ENCODE assay signal across 30 mouse cellular contexts in genomic region chr9:22452697-22453096, GRCm38 (mm10). TPM values are rescaled to one million over a fixed set of nuclear protein-coding genes. Genes with fewer than 3 reads are reported as not detected.
A peak's percentile ranks its signal among the peaks of the same experiment; 100 is the strongest.
DNase-seq lines count a peak whose midpoint lies in the region; ATAC-seq and TF ChIP-seq lines count a peak whose summit lies in the region.
"Had no signal": no experiment of that assay in that cellular context is flagged by ENCODE, and none has a peak within 500 bp of the region (broad histone marks: within the 10 kb centered on the region; RNA-seq: fewer than 3 reads in every experiment).

No protein-coding gene starts in this region.

- TF ChIP-seq POLR2A in MEL (IDR thresholded peaks at IDR 0.05; ENCODE audit: control insufficient read depth in 1 of 2, insufficient read depth in 1 of 2, low read depth in 1 of 2, low read length in 2 of 2, poor library complexity in 1 of 2) = no peak

- peaks cover 51% of the 10 kb centered on the region for H3K36me3 ChIP-seq in liver, embryonic 11.5 days (ENCODE audit: control insufficient read depth, insufficient read depth, low read length)
- peaks cover 79% of the 10 kb centered on the region for H3K36me3 ChIP-seq in liver, postnatal 0 days (replicated peaks; ENCODE audit: insufficient read depth, low read length)
- peaks cover 94% of the 10 kb centered on the region for H3K36me3 ChIP-seq in G1E (replicated peaks)
- peaks cover 26 to 78% of the 10 kb centered on the region in 2 experiments for H3K36me3 ChIP-seq in MEL (ENCODE audit: control insufficient read depth in 1 of 2, insufficient read depth in 2 of 2, low read length in 2 of 2)
- H3K36me3 ChIP-seq in liver, embryonic 15.5 days (replicated peaks) = peaks cover 97% of the 10 kb centered on the region

- H3K9me3 ChIP-seq in liver, embryonic 11.5 days (ENCODE audit: control insufficient read depth, low read length) = no peaks in the 10 kb centered on the region
- H3K9me3 ChIP-seq in liver, postnatal 0 days (ENCODE audit: low read length) = no peaks in the 10 kb centered on the region
- no peaks in the 10 kb centered on the region for H3K9me3 ChIP-seq in G1E (replicated peaks)
- no peaks in the 10 kb centered on the region for H3K9me3 ChIP-seq in MEL (replicated peaks; ENCODE audit: insufficient read depth, low read length)
- H3K9me3 ChIP-seq in liver, embryonic 15.5 days (replicated peaks) = no peaks in the 10 kb centered on the region
- H3K9me3 ChIP-seq: embryonic facial prominence, embryonic 13.5 days; embryonic facial prominence, embryonic 15.5 days; forebrain, embryonic 10.5 days; forebrain, embryonic 12.5 days had no signal

- TF ChIP-seq EP300 in liver, postnatal 0 days (IDR thresholded peaks at IDR 0.05; ENCODE audit: low read depth) = no peak
- TF ChIP-seq EP300 in MEL (IDR thresholded peaks at IDR 0.05; ENCODE audit: low read depth in 1 of 2, low read length in 2 of 2) = 0 out of 4 replicates have a peak, but pooled peaks of 1 of the 2 experiments have one; percentile 11

- H3K4me2 ChIP-seq in liver, embryonic 11.5 days = 0 out of 2 replicates have a peak overlapping the region, but pooled peaks have one; percentile 32
- H3K4me2 ChIP-seq in liver, postnatal 0 days (ENCODE audit: low read depth, low read length) = no peak overlapping the region
- no peak overlapping the region for H3K4me2 ChIP-seq in liver, embryonic 15.5 days
- H3K4me2 ChIP-seq: embryonic facial prominence, embryonic 13.5 days; embryonic facial prominence, embryonic 15.5 days; forebrain, embryonic 12.5 days had no signal

- no peak for ATAC-seq in liver, embryonic 11.5 days (replicated peaks; ENCODE audit: low FRiP score)
- ATAC-seq in liver, postnatal 0 days = no peak
- no peak for ATAC-seq in G1E (ENCODE audit: extremely low read depth, insufficient number of reproducible peaks, low FRiP score, poor library complexity, severe bottlenecking)
- no peak for ATAC-seq in liver, embryonic 15.5 days (ENCODE audit: insufficient read depth)
- ATAC-seq: forebrain, embryonic 14.5 days; forebrain, embryonic 16.5 days had no signal

- H3K27ac ChIP-seq in liver, embryonic 11.5 days (ENCODE audit: low read depth, low read length) = peak overlapping the region; percentile 83; the same call in 1 of the 2 replicates
- H3K27ac ChIP-seq in liver, postnatal 0 days (ENCODE audit: low read depth) = no peak overlapping the region
- H3K27ac ChIP-seq in MEL (ENCODE audit: control insufficient read depth, low read depth, low read length) = peak overlapping the region; percentile 74
- peak overlapping the region; percentile 66 for H3K27ac ChIP-seq in liver, embryonic 15.5 days (replicated peaks)
- H3K27ac ChIP-seq: embryonic facial prominence, embryonic 13.5 days; embryonic facial prominence, embryonic 15.5 days; forebrain, embryonic 10.5 days; forebrain, embryonic 12.5 days had no signal

- no peaks in the 10 kb centered on the region for H3K27me3 ChIP-seq in liver, embryonic 11.5 days (replicated peaks; ENCODE audit: control insufficient read depth, insufficient read depth, low read length)
- no peaks in the 10 kb centered on the region for H3K27me3 ChIP-seq in liver, postnatal 0 days (ENCODE audit: insufficient read depth, low read length)
- H3K27me3 ChIP-seq in G1E (ENCODE audit: insufficient read depth, low read length) (no peaks in the 10 kb centered on the region), MEL (ENCODE audit: control insufficient read depth in 1 of 2, insufficient read depth in 2 of 2, low read length in 2 of 2) (no peaks in the 10 kb centered on the region)
- no peaks in the 10 kb centered on the region for H3K27me3 ChIP-seq in liver, embryonic 15.5 days
- H3K27me3 ChIP-seq: embryonic facial prominence, embryonic 13.5 days; embryonic facial prominence, embryonic 15.5 days; forebrain, embryonic 12.5 days had no signal

- H3K4me1 ChIP-seq in liver, embryonic 11.5 days (replicated peaks; ENCODE audit: control insufficient read depth, insufficient read depth, low read length) = peaks cover 8% of the 10 kb centered on the region
- H3K4me1 ChIP-seq in liver, postnatal 0 days (ENCODE audit: insufficient read depth) = no peaks in the 10 kb centered on the region
- peaks cover 73% of the 10 kb centered on the region for H3K4me1 ChIP-seq in G1E (ENCODE audit: insufficient read depth, low read depth, low read length)
- H3K4me1 ChIP-seq in MEL (ENCODE audit: control insufficient read depth in 1 of 2, insufficient read depth in 2 of 2, low read length in 2 of 2) = peaks cover 21 to 25% of the 10 kb centered on the region in 2 experiments
- peaks cover 22% of the 10 kb centered on the region for H3K4me1 ChIP-seq in liver, embryonic 15.5 days (replicated peaks)
- H3K4me1 ChIP-seq: embryonic facial prominence, embryonic 13.5 days; embryonic facial prominence, embryonic 15.5 days; forebrain, embryonic 10.5 days; forebrain, embryonic 12.5 days had no signal

- 0 out of 2 replicates have a peak overlapping the region, but pooled peaks have one; percentile 18 for H3K9ac ChIP-seq in liver, embryonic 11.5 days (ENCODE audit: low read depth, low read length)
- no peak overlapping the region for H3K9ac ChIP-seq in liver, postnatal 0 days (replicated peaks)
- H3K9ac ChIP-seq in MEL (ENCODE audit: control insufficient read depth, low read depth, low read length, poor library complexity, severe bottlenecking) = no peak overlapping the region
- no peak overlapping the region for H3K9ac ChIP-seq in liver, embryonic 15.5 days
- H3K9ac ChIP-seq: embryonic facial prominence, embryonic 13.5 days; embryonic facial prominence, embryonic 15.5 days; forebrain, embryonic 12.5 days had no signal

- no peak overlapping the region for H3K4me3 ChIP-seq in liver, embryonic 11.5 days (ENCODE audit: low read depth, low read length)
- no peak overlapping the region for H3K4me3 ChIP-seq in liver, postnatal 0 days (ENCODE audit: low read depth, low read length)
- peak overlapping the region; percentile 39; the same call in 1 of the 2 replicates for H3K4me3 ChIP-seq in G1E (ENCODE audit: low read depth, low read length)
- no peak overlapping the region for H3K4me3 ChIP-seq in MEL (ENCODE audit: control insufficient read depth in 1 of 2, insufficient read depth in 1 of 2, low read depth in 2 of 2, low read length in 2 of 2)
- no peak overlapping the region for H3K4me3 ChIP-seq in liver, embryonic 15.5 days (replicated peaks)
- H3K4me3 ChIP-seq: embryonic facial prominence, embryonic 13.5 days; embryonic facial prominence, embryonic 15.5 days; forebrain, embryonic 10.5 days; forebrain, embryonic 12.5 days had no signal

- DNase-seq in liver, embryonic 11.5 days (ENCODE audit: low spot score) = no peak
- no peak for DNase-seq in liver, postnatal 0 days
- no peak for DNase-seq in G1E (ENCODE audit: low spot score)
- no peak for DNase-seq in MEL (ENCODE audit: low read depth, low spot score)
- DNase-seq in left cerebral cortex, adult 18-20 months (ENCODE audit: low spot score in 2 of 2) = no peak
- DNase-seq in right cerebral cortex, adult 2 months (ENCODE audit: low spot score in 2 of 2) = no peak
- DNase-seq: adrenal gland, adult 2 months; adrenal gland, postnatal 10 days; adrenal gland, postnatal 25 days; cerebellum, adult 11 months; cerebellum, adult 18-20 months; cerebellum, adult 8-10 months; cerebellum, adult 9-11 months; cerebellum, postnatal 14 days; cerebellum, postnatal 36 days; embryo, embryonic 11 days had no signal

- TF ChIP-seq CTCF in liver, postnatal 0 days (IDR thresholded peaks at IDR 0.05; ENCODE audit: low read depth) = no peak
- TF ChIP-seq CTCF in G1E (IDR thresholded peaks at IDR 0.05; ENCODE audit: low read depth, low read length) (no peak), MEL (IDR thresholded peaks at IDR 0.05 in 2 of 3, conservative IDR thresholded peaks at IDR 0.05 in 1 of 3; ENCODE audit: control insufficient read depth in 1 of 3, insufficient read depth in 1 of 3, low read depth in 2 of 3, low read length in 3 of 3, poor library complexity in 1 of 3, severe bottlenecking in 1 of 3) (no peak)

- WGBS in liver, embryonic 11.5 days = 84% methylated on average over 10 of the region's 10 CpGs
- 79% methylated on average over 10 of the region's 10 CpGs for WGBS in liver, postnatal 0 days (ENCODE audit: insufficient replicate concordance)
- WGBS in liver, embryonic 15.5 days (ENCODE audit: insufficient replicate concordance) = 65% methylated on average over 10 of the region's 10 CpGs

- H3K79me2 ChIP-seq in MEL (ENCODE audit: control insufficient read depth, insufficient read depth, low read length, poor library complexity) = no peaks in the 10 kb centered on the region

- no peak for TF ChIP-seq RAD21 in MEL (IDR thresholded peaks at IDR 0.05; ENCODE audit: low read depth, low read length)

RNA-seq across cellular contexts. Expression of gene Gm17545, which starts 1.4 kb away (rescaled TPM):
- polyA plus RNA-seq in liver, embryonic 11.5 days (2014; fragmentation: Nextera tagmentation; extraction: Ambion mirVana) = not detected in 2 replicates
- not detected in 2 replicates for polyA plus RNA-seq in liver, postnatal 0 days (2015; fragmentation: Nextera tagmentation; extraction: Ambion mirVana)
- total RNA-seq in G1E (2014; fragmentation: Nextera tagmentation) (not detected in 2 replicates), G1E (2017) (not detected in 2 replicates), MEL (2012; rRNA removed) (not detected in 2 replicates)
- polyA plus RNA-seq in G1E (2012) (not detected in 2 replicates), MEL (2012; ENCODE audit: insufficient read depth in 1 of 2, insufficient read length in 2 of 2, low read depth in 1 of 2, low replicate concordance in 2 of 2, missing spikeins in 1 of 2) (not detected)
- polyA plus RNA-seq in liver, embryonic 15.5 days (2015; fragmentation: Nextera tagmentation; extraction: Ambion mirVana) = not detected in 2 replicates
- not detected for total RNA-seq in left cerebral cortex, adult 18-20 months (2021)
- total RNA-seq: adrenal gland, adult 2 months; adrenal gland, postnatal 10 days; adrenal gland, postnatal 25 days; adrenal gland, postnatal 4 days; common myeloid progenitor, adult 5-6 weeks; ES-E14 had no signal
- polyA plus RNA-seq: adrenal gland, adult 2 months; brain, embryonic 14.5 days; C2C12; embryonic facial prominence, embryonic 11.5 days; embryonic facial prominence, embryonic 13.5 days; embryonic facial prominence, embryonic 15.5 days; erythroblast, embryonic 14.5 days; forebrain, embryonic 10.5 days; forebrain, embryonic 12.5 days; forebrain, embryonic 14.5 days; forebrain, embryonic 16.5 days had no signal

RNA-seq across cellular contexts. Expression of gene Rp9, which starts 16.8 kb away (rescaled TPM):
- 74.2 and 79.8 TPM in 2 replicates for polyA plus RNA-seq in liver, embryonic 11.5 days (2014; fragmentation: Nextera tagmentation; extraction: Ambion mirVana)
- 42.2 and 47.9 TPM in 2 replicates for polyA plus RNA-seq in liver, postnatal 0 days (2015; fragmentation: Nextera tagmentation; extraction: Ambion mirVana)
- total RNA-seq in G1E (2014; fragmentation: Nextera tagmentation) (119 and 130 TPM in 2 replicates), G1E (2017) (100 and 113 TPM in 2 replicates), MEL (2012; rRNA removed) (334 and 405 TPM in 2 replicates)
- polyA plus RNA-seq in G1E (2012) (104 TPM in 2 replicates), MEL (2012; ENCODE audit: insufficient read depth in 1 of 2, insufficient read length in 2 of 2, low read depth in 1 of 2, low replicate concordance in 2 of 2, missing spikeins in 1 of 2) (100 to 1,000 TPM; 225 to 417 TPM)
- 29.1 and 30.3 TPM in 2 replicates for polyA plus RNA-seq in liver, embryonic 15.5 days (2015; fragmentation: Nextera tagmentation; extraction: Ambion mirVana)
- total RNA-seq in left cerebral cortex, adult 18-20 months (2021) = 10 to 100 TPM; 42.4 to 45.4 TPM

RNA-seq across cellular contexts. Expression of gene Bbs9, which starts 22.8 kb away (rescaled TPM):
- 7.8 and 8.7 TPM in 2 replicates for polyA plus RNA-seq in liver, embryonic 11.5 days (2014; fragmentation: Nextera tagmentation; extraction: Ambion mirVana)
- polyA plus RNA-seq in liver, postnatal 0 days (2015; fragmentation: Nextera tagmentation; extraction: Ambion mirVana) = 1.6 and 1.8 TPM in 2 replicates
- total RNA-seq in G1E (2014; fragmentation: Nextera tagmentation) = 18.5 and 26.9 TPM in 2 replicates
- 12.8 and 18.4 TPM in 2 replicates for total RNA-seq in G1E (2017)
- 1.1 and 3.3 TPM in 2 replicates for polyA plus RNA-seq in G1E (2012)
- 15.1 and 18.5 TPM in 2 replicates for total RNA-seq in MEL (2012; rRNA removed)
- 10 to 100 TPM in 1 of 2 experiments, not detected in 1; 19.5 TPM for polyA plus RNA-seq in MEL (2012; ENCODE audit: insufficient read depth in 1 of 2, insufficient read length in 2 of 2, low read depth in 1 of 2, low replicate concordance in 2 of 2, missing spikeins in 1 of 2)
- polyA plus RNA-seq in liver, embryonic 15.5 days (2015; fragmentation: Nextera tagmentation; extraction: Ambion mirVana) = 2.3 TPM in 2 replicates
- 10 to 100 TPM; 41.9 to 42.0 TPM for total RNA-seq in left cerebral cortex, adult 18-20 months (2021)
- polyA plus RNA-seq: erythroblast, embryonic 14.5 days had no signal

RNA-seq across cellular contexts. Expression of gene 9530077C05Rik, which starts 41.4 kb away (rescaled TPM):
- polyA plus RNA-seq in liver, embryonic 11.5 days (2014; fragmentation: Nextera tagmentation; extraction: Ambion mirVana) = 2.5 and 3.6 TPM in 2 replicates
- polyA plus RNA-seq in liver, postnatal 0 days (2015; fragmentation: Nextera tagmentation; extraction: Ambion mirVana) = 1.2 and 1.6 TPM in 2 replicates
- total RNA-seq in G1E (2014; fragmentation: Nextera tagmentation) (5.1 and 10.3 TPM in 2 replicates), G1E (2017) (6.8 and 7.9 TPM in 2 replicates), MEL (2012; rRNA removed) (4.1 and 4.5 TPM in 2 replicates)
- polyA plus RNA-seq in G1E (2012) (1.3 and 1.8 TPM in 2 replicates), MEL (2012; ENCODE audit: insufficient read depth in 1 of 2, insufficient read length in 2 of 2, low read depth in 1 of 2, low replicate concordance in 2 of 2, missing spikeins in 1 of 2) (1 to 10 TPM in 1 of 2 experiments, not detected in 1; 6.9 TPM)
- polyA plus RNA-seq in liver, embryonic 15.5 days (2015; fragmentation: Nextera tagmentation; extraction: Ambion mirVana) = 1.8 and 2.0 TPM in 2 replicates
- total RNA-seq in left cerebral cortex, adult 18-20 months (2021) = 1 to 10 TPM; 7.4 to 9.8 TPM
